Mouse (Mus musculus): Measurements from ENCODE around the gene Gm42791. TPM values are rescaled to one million over a fixed set of nuclear protein-coding genes. Genes with fewer than 3 reads are reported as not detected.
A peak's percentile ranks its signal among the peaks of the same experiment; 100 is the strongest.

Gene Gm42791
- polyA plus RNA-seq, 1 experiment from 2014 or later = 2.0 TPM

DNA sequence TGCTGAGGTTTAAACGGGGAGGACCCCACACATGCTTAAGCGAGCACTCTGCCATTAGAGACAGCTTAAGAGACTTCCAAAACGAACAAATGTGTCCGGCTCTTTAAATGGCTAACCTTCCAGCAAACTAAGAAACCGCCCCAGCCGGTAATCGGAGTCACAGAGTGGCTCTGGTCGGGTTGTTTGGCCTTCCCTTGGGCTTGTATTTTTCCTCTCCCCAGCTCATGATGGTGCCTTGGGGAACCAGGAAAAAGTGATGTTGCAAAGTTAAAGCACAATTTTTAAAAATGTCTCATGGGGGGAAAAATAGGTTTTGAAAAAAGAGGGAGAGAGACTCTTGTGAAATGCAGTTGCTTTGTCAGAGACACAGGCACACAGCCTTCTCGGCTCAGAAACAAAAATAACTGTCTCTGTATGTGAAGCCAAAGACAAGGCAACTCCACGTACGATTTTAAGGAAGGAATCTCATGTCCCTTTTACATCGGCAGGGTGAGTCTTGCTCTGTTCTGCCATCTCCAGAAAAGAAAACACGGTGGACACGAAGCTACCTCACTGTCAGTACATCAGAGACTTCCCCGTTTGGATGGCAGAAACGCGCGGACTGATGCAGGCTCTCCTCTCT, 25.2 kb upstream of the Gm42791 start:
- no peaks in the 10 kb centered on the region for H3K9me3 ChIP-seq (replicated peaks)
- H3K4me3 ChIP-seq = no peak overlapping the region
- DNase-seq (ENCODE audit: low spot score) = no peak
- WGBS = 62% methylated on average over 18 of the region's 18 CpGs
- no peaks in the 10 kb centered on the region for H3K36me3 ChIP-seq
- H3K4me1 ChIP-seq = peaks cover 11% of the 10 kb centered on the region
- H3K27me3 ChIP-seq (ENCODE audit: low read depth, poor library complexity, severe bottlenecking) = peaks cover 34% of the 10 kb centered on the region
- no peak overlapping the region for H3K27ac ChIP-seq (replicated peaks)

DNA sequence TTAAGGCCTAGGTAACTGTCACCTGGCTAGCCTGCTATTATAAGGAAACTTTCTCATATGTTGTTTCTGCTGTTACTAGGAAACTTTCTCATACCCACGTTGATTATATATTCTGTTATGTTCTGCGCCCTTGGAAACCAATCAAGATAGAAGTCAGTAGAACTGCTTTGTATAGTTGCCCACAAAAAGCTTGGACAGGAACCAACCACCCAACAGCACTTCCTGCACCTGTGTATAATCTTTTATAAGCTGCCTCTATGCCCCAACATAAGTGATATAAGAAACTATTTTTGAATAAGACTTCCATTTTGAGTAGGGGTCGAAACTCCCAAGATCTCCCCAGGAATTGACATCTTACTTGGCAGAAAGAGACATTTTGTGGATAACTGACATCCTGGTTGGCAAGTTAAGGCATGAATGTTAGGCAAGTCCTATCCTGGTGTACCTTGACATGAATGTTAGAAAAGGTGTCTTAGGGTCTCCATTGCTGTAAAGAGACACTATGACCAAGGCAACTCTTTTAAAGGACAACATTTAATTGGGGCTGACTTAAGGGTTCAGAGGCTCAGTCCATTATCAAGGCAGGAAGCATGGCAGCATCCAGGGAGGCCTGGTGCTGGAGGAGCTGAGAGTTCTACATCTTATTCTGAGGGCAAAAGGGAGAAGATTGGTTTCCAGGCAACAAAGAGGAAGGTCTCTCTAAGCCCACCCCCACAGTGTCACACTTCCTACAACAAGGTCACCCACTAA, 22.9 kb upstream of the Gm42791 start:
- WGBS = 86% methylated on average over 3 of the region's 3 CpGs

DNA sequence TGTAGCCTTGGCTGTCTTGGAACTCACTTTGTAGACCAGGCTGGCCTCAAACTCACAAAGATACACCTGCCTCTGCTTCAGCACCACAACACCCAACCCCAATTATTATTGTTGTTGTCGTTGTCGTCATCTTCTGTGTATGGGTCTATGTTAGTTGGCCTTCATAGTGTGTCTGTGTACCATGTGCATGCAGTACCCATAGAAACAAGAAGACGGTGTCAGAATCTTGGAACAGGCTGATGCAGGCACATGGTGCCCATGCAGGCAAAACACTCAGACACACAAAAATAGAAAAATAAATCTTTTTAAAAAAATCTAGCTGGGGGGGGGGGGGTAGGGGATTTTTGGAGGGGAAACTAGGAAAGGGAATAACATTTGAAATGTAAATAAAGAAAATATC, 22.2 kb upstream of the Gm42791 start:
- Histone ChIP-seq H3K27me3 (ENCODE audit: low read depth, poor library complexity, severe bottlenecking) (peaks cover 49% of the 10 kb centered on the region), H3K27ac (replicated peaks) (no peak overlapping the region), H3K9me3 (replicated peaks) (no peaks in the 10 kb centered on the region), H3K4me1 (peaks cover 21% of the 10 kb centered on the region), H3K4me3 (no peak overlapping the region), H3K36me3 (no peaks in the 10 kb centered on the region)
- 92% methylated on average over 3 of the region's 3 CpGs for WGBS
- DNase-seq (ENCODE audit: low spot score) = no peak

More for the DNA sequence above, 22.9 kb upstream of the Gm42791 start:
- no peak overlapping the region for H3K27ac ChIP-seq (replicated peaks)
- H3K9me3 ChIP-seq (replicated peaks) = no peaks in the 10 kb centered on the region
- peaks cover 49% of the 10 kb centered on the region for H3K27me3 ChIP-seq (ENCODE audit: low read depth, poor library complexity, severe bottlenecking)
- no peak overlapping the region for H3K4me3 ChIP-seq
- no peak for DNase-seq (ENCODE audit: low spot score)
- H3K4me1 ChIP-seq = peaks cover 21% of the 10 kb centered on the region
- H3K36me3 ChIP-seq = no peaks in the 10 kb centered on the region

DNA sequence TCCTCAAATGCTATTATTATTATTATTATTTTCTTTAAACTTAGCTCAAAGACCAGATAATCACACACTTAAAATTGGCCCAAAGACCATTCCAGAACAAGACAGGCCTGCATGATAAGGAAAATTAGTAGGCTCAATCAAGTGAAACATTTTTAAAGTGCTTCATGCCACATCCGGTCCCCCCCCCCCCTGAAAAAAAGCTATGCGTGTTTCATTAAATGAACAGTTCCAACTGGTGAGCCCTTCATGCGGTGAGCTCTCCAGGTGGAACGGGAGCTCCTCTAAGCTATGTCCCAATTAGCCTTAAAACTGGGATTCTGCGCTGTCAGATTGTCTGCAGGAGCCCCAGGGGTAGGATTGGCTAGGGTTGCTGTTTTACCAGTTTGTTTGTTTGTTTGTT, 21.3 kb upstream of the Gm42791 start:
- DNase-seq (ENCODE audit: low spot score) = no peak
- H3K4me3 ChIP-seq = peak overlapping the region; percentile 63
- WGBS = 78% methylated on average over 5 of the region's 5 CpGs
- H3K9me3 ChIP-seq (replicated peaks) = no peaks in the 10 kb centered on the region
- no peaks in the 10 kb centered on the region for H3K36me3 ChIP-seq
- peaks cover 49% of the 10 kb centered on the region for H3K27me3 ChIP-seq (ENCODE audit: low read depth, poor library complexity, severe bottlenecking)
- H3K27ac ChIP-seq (replicated peaks) = no peak overlapping the region
- peaks cover 21% of the 10 kb centered on the region for H3K4me1 ChIP-seq

DNA sequence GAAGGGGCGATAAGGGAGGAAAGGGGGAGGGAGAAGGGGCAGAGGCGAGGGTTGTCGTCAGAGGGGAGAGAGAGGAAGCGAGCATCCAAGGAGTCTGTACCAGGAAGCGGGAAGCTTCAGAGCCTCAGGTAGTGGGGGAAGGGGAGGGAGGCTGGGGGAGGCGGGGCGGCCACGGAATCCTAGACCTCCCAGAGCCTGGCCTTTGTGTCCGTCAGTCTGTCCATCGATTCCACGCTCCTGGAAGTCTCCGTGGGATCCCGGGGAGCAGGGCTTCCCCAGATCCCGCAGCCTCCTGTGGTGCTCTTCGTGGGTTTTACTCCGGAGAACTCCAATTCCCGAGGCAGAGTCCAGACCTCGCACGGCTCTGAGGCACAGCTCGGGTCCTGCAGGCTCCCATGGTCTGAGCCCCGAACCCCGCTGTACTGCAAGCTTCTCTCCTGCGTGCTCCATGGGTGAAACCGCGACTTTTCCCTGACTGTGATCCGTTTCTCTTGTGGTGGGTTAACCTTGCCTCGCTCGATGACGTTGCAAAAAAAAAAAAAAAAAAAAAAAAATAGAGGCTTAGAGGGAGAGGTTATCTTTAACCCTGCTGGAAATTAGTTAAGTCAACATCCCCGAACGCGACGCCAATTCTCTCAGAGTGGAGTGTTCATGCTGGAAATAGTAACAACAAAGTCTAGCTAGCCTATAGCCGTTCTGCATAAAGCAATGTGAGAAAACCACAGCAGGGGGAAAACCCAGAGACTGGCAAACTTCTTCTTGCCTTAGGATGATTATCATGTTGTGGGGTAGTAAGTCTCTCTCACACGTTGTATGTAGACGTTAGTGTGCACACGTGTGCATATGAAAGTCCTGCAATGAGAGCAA, 20.6 kb upstream of the Gm42791 start:
- Histone ChIP-seq H3K4me1 (peaks cover 21% of the 10 kb centered on the region), H3K27me3 (ENCODE audit: low read depth, poor library complexity, severe bottlenecking) (peaks cover 47% of the 10 kb centered on the region), H3K36me3 (no peaks in the 10 kb centered on the region), H3K4me3 (peak overlapping the region; percentile 63), H3K9me3 (replicated peaks) (no peaks in the 10 kb centered on the region), H3K27ac (replicated peaks) (peak overlapping the region; percentile 79)
- DNase-seq (ENCODE audit: low spot score) = peak; percentile 56
- 3% methylated on average over 36 of the region's 37 CpGs for WGBS

DNA sequence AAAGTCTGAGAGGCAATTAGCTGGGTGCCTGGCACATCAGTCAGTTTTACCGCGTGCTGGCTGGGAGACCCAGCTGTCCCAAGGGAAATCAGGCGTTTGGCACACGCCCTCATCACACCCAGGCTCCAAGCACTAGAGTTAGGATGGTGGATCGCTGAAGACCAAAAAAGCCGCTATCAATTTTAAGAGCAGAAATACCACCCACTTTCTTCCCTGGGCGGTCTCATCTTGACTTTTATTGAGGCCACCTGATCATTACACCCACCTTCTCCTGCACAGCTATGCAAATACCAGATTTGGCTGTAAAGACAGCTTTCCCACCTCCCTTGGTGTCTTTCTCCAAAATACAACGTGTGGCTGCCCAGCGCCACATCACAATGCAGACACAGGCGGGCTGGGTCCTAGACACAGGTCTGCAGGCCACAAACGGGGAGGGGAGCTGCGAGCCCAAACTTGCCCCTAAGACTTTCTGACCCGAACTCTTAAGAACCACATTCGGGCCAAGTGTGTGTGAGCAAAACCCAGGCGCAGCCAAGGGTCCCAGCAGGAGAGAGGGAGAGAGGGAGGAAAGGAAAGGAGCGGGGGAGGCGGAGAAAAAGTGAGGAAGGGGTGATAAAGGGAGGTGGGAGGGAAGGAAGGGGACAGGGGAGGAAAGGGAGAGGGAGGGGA, 19.8 kb upstream of the Gm42791 start:
- Histone ChIP-seq H3K27me3 (ENCODE audit: low read depth, poor library complexity, severe bottlenecking) (peaks cover 39% of the 10 kb centered on the region), H3K9me3 (replicated peaks) (no peaks in the 10 kb centered on the region), H3K27ac (replicated peaks) (peak overlapping the region; percentile 79), H3K4me1 (peaks cover 21% of the 10 kb centered on the region), H3K4me3 (peak overlapping the region; percentile 63), H3K36me3 (no peaks in the 10 kb centered on the region)
- DNase-seq (ENCODE audit: low spot score) = peak; percentile 33
- WGBS = 6% methylated on average over 17 of the region's 17 CpGs

DNA sequence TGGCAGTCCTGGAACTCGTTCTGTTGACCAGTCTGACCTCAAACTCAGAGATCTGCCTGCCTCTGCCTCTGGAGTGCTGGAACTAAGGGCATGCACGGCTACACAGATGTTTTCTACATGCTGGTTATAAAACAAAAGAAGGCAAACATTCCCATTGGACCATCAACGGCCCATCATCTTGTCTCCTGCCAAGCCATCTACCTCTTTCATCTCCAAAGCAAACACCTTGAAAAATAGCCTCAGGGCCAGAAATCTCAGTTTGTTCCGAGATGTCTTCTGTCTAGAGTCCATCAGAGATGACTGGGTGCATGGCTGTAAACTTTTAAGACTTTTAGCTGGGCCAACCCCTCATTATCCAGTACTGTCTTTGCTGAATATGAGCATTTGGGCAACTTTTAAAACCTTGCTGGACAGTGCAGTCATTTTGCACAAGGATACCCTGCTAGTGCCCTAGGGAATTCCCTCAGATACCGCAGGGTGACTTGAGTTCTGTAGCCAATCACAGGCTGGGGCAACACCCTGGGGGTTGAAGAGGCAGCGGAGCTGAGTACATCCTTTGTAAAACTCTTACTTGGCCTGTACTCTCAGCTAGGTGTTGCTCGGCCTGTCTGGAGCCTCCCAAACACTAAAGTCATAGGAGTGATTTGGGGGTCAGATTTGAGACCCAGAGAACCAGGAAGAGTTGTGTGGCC, 19.0 kb upstream of the Gm42791 start:
- H3K4me1 ChIP-seq = peaks cover 21% of the 10 kb centered on the region
- H3K27ac ChIP-seq (replicated peaks) = no peak overlapping the region
- WGBS = 76% methylated on average over 7 of the region's 7 CpGs
- peaks cover 34% of the 10 kb centered on the region for H3K27me3 ChIP-seq (ENCODE audit: low read depth, poor library complexity, severe bottlenecking)
- no peak for DNase-seq (ENCODE audit: low spot score)
- H3K9me3 ChIP-seq (replicated peaks) = no peaks in the 10 kb centered on the region
- no peak overlapping the region for H3K4me3 ChIP-seq
- H3K36me3 ChIP-seq = no peaks in the 10 kb centered on the region

DNA sequence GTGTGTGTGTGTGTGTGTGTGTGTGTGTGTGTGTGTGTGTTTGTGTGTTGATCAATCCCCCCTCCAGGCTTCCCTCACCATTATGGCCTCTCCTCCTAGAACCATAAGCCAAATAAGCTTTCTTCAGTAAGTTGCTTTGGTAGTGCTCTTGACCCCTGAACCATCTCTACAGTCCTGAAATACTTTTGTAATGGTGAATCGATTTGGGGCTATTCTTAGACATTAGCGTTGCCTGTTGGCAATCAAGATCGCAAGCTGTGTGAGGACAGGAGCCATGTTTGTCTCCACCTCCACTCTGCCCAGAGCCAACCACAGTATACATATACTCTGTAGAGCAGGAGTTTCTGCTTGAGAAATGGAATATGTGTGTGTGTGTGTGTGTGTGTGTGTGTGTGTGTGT, 14.2 kb upstream of the Gm42791 start:
- Histone ChIP-seq H3K4me1 (peaks cover 15% of the 10 kb centered on the region), H3K27me3 (ENCODE audit: low read depth, poor library complexity, severe bottlenecking) (peaks cover 15% of the 10 kb centered on the region), H3K9me3 (replicated peaks) (no peaks in the 10 kb centered on the region), H3K4me3 (no peak overlapping the region), H3K27ac (replicated peaks) (no peak overlapping the region), H3K36me3 (no peaks in the 10 kb centered on the region)
- 95% methylated on average over 3 of the region's 3 CpGs for WGBS
- no peak for DNase-seq (ENCODE audit: low spot score)

DNA sequence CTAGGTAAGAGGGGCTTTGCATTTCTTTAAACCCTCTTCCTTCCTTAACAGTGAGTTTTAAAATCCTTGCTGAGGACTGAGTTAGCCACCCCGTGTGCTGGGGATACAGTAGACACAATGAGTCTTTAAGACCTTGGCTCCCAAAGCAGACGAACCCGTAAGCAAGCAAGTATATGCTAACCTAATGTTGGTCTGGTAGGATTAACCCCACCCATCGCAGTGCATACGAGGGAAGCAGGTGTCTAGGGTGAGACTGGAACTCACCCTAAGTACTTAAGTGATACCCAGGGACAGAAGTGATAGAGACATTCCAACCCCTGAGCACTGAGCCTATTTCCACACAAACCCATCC, 12.3 kb upstream of the Gm42791 start:
- Histone ChIP-seq H3K27me3 (ENCODE audit: low read depth, poor library complexity, severe bottlenecking) (peaks cover 10% of the 10 kb centered on the region; the same call in 1 of the 2 replicates), H3K4me1 (peaks cover 19% of the 10 kb centered on the region), H3K9me3 (replicated peaks) (no peaks in the 10 kb centered on the region), H3K4me3 (0 out of 2 replicates have a peak overlapping the region, but pooled peaks have one; percentile 36), H3K27ac (replicated peaks) (peak overlapping the region; percentile 84), H3K36me3 (no peaks in the 10 kb centered on the region)
- DNase-seq (ENCODE audit: low spot score) = no peak
- WGBS = 69% methylated on average over 5 of the region's 5 CpGs

DNA sequence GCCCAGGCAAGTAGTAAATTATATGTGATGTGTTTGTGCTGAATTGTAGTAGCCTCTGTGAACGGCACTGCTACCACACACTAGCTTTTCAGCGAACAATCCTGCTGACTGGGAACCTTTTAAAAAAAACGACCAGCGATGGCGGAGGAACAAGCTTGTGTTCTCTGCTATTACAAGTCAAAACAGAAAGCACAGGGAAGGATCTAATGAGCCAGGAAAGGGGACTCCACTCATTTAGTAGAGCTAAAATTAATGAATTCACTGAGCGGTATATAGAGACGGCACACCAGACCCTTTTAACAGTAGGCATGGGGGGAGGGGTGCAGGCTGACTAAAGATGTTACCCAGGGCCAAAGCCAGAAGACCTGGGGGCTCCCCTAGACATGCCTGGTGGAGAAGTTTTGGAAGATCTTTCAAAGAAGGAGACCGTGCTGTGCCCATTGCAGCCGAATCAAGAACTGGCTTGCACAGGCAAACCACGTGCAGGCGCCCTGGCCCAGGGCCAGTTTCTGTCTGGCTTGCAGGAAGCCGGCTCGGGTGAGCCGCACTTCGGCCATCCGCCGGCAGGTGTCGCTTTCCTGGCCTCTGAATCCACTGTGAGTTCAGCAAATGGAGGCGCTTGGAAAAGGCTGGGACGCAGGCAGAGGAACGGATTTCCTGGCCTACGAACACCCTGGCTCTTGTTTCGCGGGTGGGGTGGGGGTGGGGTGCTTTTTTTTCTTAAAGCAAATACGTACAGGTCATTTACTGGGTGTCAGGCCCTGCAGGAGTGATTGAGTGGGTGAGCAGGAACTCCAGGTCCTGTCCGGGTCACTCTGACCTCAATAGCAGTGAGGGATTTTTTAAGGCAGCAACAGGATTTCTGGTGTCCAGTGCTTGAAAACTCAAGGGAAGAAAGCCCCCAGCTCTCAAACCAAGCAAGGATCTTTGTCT, 11.7 kb upstream of the Gm42791 start:
- Histone ChIP-seq H3K4me3 (peak overlapping the region; percentile 36), H3K36me3 (no peaks in the 10 kb centered on the region), H3K4me1 (peaks cover 19% of the 10 kb centered on the region), H3K27ac (replicated peaks) (peak overlapping the region; percentile 84), H3K9me3 (replicated peaks) (no peaks in the 10 kb centered on the region), H3K27me3 (ENCODE audit: low read depth, poor library complexity, severe bottlenecking) (peaks cover 10% of the 10 kb centered on the region; the same call in 1 of the 2 replicates)
- 20% methylated on average over 26 of the region's 26 CpGs for WGBS
- DNase-seq (ENCODE audit: low spot score) = peak; percentile 98

DNA sequence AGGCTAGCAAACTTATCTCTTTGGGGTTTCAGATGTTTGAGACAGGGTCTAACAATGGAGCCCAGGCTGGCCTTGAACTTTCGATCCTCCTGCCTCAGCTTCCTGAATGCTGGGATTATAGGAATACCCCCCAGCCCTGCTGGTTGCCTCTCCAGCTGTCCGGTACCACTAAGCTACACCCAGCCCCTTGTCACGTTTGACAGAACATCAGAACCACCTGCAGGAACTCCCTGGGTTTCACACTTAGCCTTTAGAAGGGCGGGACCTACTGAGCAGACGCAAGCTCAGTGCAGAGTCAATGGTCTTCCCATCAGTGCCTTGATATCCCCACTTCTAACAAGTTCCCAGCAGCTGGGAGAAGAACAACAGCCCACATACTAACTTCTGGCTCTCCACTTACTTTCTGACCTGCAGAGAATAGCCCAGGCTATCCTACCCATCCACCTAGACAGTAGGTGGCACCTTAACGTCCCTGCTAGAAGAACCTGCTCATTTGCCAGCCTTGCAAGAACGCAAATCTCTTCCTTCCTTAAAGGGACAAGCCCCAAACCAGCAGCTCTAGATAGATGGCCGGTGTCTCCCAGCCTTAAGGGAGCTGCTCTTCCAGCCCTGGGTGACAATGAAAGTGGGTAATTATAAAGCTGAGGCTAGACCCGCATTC, 10.9 kb upstream of the Gm42791 start:
- peaks cover 10% of the 10 kb centered on the region; the same call in 1 of the 2 replicates for H3K27me3 ChIP-seq (ENCODE audit: low read depth, poor library complexity, severe bottlenecking)
- no peaks in the 10 kb centered on the region for H3K9me3 ChIP-seq (replicated peaks)
- no peak for DNase-seq (ENCODE audit: low spot score)
- H3K4me1 ChIP-seq = peaks cover 19% of the 10 kb centered on the region
- no peaks in the 10 kb centered on the region for H3K36me3 ChIP-seq
- H3K4me3 ChIP-seq = no peak overlapping the region
- WGBS = 75% methylated on average over 9 of the region's 9 CpGs
- H3K27ac ChIP-seq (replicated peaks) = peak overlapping the region; percentile 84; the same call in 1 of the 2 replicates
